Mouse (Mus musculus): Measurements from ENCODE around the gene Il2. TPM values are rescaled to one million over a fixed set of nuclear protein-coding genes. Genes with fewer than 3 reads are reported as not detected.

The Il2 gene
- total RNA-seq (2022): not detected

DNA sequence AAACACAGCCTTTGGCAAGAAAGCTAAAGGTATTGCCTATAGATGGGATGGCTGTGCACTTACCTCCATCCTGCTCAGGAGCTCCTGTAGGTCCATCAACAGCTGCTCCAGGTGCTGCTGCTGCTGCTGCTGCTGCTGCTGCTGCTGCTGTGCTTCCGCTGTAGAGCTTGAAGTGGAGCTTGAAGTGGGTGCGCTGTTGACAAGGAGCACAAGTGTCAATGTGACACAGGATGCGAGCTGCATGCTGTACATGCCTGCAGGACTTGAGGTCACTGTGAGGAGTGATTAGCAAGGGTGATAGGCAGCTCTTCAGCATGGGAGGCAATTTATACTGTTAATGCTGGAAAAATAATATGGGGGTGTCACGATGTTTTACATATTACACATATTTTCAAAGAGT, at the start of gene Il2:
Il2 (minus strand) TSS at position 305 of the 400 bp plus-strand sequence.
- no peak for DNase-seq

DNA sequence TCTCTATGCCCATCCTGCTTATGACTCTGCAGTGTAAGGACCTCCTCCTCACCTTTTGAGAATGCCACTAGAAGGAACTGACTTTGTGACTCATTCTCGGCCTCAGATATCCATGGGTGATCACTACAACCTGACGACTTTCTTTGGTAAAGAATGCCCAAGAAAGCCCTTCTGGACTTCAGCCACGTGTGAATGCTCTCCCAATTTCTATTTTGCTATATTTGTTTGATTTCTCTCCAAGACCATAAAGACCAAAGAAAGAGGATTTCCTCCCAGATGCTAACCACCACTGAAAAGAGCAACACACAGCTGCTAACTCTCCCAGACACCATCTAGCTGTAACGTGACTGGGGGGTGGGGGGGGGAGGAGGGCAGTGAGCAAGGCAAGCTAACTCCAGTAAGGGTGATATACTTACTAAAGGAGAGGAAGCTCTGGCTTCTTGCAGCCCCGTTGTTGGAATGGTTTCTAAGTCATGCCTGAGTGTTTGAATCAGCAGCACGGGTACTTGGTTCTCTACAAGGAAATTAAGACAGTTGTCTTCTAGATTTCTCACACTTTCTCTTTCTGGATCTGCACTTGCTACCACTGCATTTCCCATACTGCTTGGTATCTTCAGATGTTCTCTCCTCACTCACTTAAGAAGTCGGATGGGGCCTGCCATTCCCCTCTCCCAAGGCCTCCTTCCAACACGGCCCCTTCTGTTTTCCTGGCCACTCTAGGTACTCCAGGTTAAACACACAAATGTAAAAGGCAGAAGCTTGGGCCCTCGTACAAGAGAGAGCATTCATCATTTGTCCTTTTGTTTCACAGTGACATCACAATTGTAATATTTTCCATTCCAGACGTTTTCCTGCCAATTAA, 49.2 kb upstream of the Il2 start:
- DNase-seq: no peak

DNA sequence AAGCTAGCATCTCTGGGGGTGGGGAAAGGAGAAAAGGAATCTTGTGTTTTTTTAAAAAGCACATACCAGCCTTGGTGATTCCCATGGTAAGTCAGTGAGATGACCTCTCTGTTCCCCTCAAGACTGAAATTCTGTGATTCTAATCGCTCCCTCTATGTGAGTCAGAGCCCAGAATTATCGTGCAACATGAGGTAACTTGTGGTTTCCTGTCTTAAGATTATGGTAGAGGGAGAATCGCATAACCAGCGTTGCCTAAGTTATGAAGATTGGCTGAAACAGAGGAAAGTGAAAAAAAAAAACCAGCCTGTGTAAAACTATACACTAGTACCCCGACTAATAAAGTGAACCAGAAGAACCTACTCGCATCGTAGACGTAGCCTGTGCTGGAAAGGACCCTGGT, 47.5 kb upstream of the Il2 start:
- no peak for DNase-seq

- DNase-seq: no peak
These were observed 43.5 kb upstream of the Il2 start for GRCm38 (mm10) chr3:37169283-37169682.

DNA sequence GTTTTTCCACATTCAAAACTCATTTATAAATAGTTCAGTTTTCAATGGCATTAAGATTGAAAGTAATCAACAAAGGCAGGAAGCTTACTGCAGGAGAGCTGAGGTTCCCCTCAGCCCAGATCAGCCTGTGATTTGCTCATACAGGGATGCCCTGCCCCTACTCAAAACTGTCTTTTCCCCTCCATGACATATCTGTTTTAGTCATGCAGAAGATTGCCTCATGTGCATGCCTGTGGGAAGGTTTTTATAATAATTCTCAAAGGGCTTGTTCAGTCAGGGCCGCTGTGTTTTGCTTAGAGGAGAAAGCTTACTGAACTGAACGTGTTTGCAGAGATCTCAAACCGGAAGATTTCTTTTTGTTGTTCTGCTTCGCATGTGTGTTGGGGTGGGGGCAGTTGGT, 35.3 kb upstream of the Il2 start:
- no peak for DNase-seq

GRCm38 (mm10) chr3:37158246-37158645, 32.5 kb upstream of the Il2 start:
- DNase-seq: no peak

DNA sequence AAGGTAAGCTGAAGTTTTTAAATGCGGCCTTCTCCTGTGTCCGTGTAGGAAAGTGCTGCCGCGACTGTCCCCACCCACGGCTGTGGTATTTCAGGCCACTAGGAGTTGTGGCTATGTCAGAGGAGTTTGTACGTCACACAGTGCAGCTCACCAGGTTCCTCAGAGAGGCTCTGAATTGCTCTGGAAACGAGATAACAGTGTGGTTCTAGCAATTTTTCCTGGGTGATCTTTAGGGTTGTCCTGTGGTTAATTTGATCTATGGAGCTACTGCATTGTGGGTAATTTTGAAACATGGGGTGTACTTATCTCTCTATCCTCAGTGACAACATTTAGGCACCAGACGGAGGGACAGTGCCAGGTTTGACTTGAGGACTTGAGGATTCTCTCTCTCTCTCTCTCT, 31.3 kb upstream of the Il2 start:
- no peak for DNase-seq

DNA sequence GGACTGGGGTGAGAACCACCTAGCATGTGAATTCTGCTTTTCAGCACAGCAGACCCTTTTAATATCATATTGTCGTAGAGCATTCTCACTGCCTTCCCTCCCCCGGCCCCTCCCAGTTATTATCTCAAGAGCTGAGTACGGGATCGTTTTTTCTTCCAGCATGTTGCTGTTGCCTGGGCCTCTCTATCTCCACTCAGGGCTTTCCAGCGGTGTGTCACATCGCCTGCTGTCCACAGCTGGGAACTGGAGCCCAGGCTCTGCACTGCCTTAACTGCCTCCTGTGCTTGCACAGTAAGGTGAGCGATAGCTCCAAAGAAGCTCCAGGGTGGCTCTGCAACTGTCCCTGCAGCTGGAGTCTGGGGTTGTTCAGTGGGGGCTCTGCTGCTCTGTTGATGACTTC, 28.6 kb upstream of the Il2 start:
- no peak for DNase-seq

DNA sequence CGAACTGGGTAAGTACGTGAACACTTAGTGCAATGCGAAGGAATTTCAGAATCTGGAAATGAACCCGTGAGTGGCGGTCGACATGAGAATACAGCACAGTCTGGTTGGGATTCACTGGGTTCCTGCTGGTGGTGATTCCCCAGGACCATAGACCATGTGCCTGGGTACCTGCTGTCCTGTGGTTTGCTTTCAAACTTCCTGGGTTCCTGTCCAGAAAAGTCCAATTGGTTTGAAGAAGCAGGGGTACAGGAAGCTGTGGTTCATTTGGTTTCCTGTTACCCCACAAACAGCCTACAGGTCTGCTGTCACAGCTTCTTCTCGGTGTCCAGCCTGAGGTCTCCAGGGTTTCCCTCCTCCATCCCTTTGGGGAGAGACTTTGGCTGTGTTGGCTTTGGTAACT, 27.2 kb upstream of the Il2 start:
- no peak for DNase-seq

GRCm38 (mm10) chr3:37152274-37152673, 26.5 kb upstream of the Il2 start:
- no peak for DNase-seq

GRCm38 (mm10) chr3:37146810-37147209, 21.1 kb upstream of the Il2 start:
- DNase-seq: no peak

DNA sequence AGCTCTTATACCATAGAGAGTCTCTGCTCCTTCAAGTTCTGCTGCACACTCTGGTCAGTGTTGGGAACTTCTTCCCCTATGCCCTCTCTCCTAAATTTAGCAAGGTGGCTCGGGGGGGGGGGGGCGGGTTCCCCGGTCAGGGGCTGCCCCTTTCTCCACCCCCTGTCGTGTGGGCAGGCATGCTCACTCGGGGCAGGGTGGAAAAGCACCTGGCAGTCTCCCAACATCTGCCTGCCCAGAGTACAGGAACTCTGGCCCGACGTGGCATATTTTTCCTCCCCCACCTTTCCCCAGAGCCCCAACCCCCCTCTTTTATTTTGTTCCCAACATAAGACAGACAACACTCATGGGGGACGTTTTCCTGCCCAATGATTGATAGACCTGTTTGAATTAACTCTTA, 20.6 kb upstream of the Il2 start:
- no peak for DNase-seq

DNA sequence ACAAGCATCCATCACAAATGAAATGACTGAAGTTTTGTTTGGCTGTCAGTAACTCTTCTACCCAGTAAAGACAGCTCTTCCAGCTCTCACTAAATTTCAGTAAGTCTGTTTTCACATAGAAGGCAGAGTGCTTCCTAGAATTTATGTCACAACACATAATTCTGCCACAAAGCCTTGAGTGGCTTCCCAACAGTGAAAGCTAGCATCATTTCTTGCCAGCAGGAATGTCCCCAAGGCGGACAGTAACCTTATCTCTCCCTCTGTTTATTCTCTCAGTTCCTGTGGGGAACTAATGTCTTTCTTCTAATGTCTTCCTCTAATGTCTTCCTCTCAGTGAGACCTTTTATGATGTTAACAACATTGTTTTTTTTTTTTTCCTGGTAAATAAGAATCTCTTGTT, 19.2 kb upstream of the Il2 start:
- DNase-seq: no peak

GRCm38 (mm10) chr3:37141827-37142226, 16.1 kb upstream of the Il2 start:
- DNase-seq: no peak

DNA sequence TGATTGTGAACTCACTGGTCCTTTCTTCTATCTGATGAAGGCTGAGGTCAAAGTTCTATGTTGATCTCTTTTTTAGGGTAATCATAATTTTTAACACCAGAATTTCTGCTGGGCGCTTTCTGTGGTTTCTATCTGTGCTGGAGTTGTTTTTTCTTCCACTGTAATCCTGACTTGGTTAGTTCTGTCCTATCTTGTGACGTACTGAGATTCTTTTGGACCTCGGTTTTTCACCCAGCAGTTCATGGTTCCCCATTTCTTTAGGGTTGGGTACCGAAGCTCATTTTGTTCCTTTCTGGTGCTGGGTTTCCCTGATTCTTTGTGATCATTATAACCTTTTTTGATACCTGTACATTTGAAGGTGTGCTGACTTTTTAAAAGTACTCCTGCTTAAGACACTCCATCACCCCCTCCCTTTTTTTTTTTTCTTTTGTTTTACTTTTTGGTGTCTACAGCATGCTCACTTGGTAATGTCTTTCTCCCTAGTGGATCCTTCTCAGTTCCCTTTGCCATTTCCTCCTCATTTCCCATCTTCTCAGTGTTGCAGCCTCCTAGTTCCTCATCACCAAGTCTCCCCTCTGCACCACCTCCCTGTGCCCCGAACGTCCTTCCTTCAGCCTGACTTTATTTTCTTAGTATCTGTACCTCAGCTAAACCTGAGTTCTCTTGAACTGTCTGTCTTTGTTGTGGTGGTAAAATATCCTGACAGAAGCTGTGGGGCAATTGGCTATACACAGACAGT, 14.6 kb upstream of the Il2 start:
- DNase-seq: no peak

- DNase-seq: no peak
These were observed 13.4 kb upstream of the Il2 start for GRCm38 (mm10) chr3:37139192-37139591.

- DNase-seq: no peak
These were observed 11.5 kb upstream of the Il2 start for GRCm38 (mm10) chr3:37137231-37137630.

DNA sequence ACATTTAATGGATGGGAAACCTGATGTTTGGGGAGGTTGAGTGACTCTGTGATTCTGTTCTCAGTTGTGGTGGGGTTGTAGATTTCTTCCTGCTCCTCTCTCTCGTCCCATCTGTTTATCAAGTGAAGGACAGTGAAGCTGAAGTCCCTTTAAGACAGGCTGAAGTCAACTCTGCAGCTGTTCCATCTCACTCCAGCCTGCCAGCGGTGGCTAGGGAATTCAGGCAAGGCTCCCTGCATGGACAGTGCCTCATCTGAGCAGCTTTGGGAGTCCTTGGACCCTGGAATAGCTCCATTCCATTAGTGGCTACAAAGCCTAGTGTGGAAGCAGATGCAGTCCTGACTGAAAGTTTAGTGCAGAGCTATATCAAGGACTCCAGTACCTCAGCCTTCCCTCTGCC, 3.3 kb upstream of the Il2 start:
- DNase-seq: no peak

DNA sequence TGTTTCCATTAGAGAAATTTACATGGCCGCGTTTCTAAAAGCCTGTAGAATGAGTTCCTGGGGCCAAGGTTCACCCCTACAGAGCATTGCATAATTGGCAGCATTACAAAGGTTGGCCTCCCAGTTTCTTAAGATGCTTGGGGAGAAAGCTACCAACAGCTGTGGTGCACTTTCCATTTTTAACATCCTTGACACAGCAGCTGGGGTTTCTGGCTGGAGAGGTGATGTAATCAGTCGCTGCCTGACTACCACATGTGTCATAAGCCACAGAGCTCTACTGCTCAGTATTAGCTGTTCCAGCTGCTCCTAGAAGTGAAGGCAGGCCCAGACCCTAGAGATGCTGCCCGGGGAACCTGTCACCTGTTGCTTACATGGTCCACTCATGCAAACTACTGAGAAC, 2.5 kb upstream of the Il2 start:
- DNase-seq: no peak

GRCm38 (mm10) chr3:37126162-37126561, 403 bp upstream of the Il2 start:
- DNase-seq: no peak

DNA sequence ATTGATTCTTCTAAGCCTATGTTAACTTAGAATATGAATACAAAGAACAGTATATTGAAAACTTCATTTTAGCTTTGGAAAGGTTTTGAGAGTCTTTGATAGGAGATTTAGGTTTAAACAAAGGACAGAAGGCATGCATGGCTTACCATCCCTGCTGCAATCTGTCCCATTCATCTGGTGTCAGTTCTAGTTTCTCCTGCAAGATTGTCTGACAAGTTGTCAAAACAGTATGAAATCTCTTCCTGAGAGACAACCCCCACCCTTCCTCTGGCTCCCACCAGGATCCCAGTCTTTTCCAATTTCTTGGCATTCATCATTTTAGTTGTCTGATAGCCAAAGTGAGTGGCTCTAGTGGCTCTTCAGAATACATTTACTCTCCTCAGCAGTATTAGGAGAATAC, 35.0 kb downstream of the Il2 start:
- no peak for DNase-seq

DNA sequence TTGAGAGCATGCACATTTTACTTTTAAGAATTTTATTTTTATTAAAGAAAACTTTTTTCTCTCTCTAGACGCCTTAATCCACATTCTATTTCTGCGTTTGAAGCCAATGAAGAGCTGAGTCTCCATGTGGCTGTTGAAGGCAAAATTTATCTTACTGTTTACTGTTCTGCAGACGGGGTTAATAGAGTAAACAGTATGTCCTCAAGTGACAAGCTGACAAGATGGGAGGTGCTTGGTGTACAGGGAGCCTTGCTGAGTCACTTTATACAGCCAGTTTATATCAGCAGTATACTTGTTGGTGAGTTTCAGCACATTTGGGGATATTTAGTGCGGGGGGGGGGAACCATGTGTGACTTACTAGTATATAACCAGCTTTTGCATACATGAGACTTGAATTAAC, 40.9 kb downstream of the Il2 start:
- no peak for DNase-seq

- peak; percentile 11 for DNase-seq
These were observed 52.5 kb downstream of the Il2 start for GRCm38 (mm10) chr3:37073211-37073610.

Data from adrenal gland, adult 8-10 months (tissue).